Mouse (Mus musculus) neutrophil, adult 5-6 weeks (primary cell): ENCODE results near the gene Rassf8. TPM values are rescaled to one million over a fixed set of nuclear protein-coding genes. Genes with fewer than 3 reads are reported as not detected.

Experiments
- ATAC-seq: fragments of 151-379, 151-347 bp; 2 replicates; pipeline ENCODE4 v1.8.0; 2017; ENCODE audit warnings: mild to moderate bottlenecking, moderate TSS enrichment; ENCODE audit not compliant: insufficient number of reproducible peaks, poor library complexity, low FRiP score, severe bottlenecking; ENCODE audit errors: extremely low read depth
- total RNA-seq: library from RNA; stranded (forward); fragments of 200-1000 nt; gene quantifications from 2 replicates; pipeline ENCODE4 v1.2.3, GENCODE M21; 2017

Gene Rassf8
- total RNA-seq, 1 experiment from 2014 or later, result 1.9 TPM

GRCm38 (mm10) chr6:145746921-145747670 lies 548 bp downstream of the Rassf8 start:
- no peak for ATAC-seq

DNA sequence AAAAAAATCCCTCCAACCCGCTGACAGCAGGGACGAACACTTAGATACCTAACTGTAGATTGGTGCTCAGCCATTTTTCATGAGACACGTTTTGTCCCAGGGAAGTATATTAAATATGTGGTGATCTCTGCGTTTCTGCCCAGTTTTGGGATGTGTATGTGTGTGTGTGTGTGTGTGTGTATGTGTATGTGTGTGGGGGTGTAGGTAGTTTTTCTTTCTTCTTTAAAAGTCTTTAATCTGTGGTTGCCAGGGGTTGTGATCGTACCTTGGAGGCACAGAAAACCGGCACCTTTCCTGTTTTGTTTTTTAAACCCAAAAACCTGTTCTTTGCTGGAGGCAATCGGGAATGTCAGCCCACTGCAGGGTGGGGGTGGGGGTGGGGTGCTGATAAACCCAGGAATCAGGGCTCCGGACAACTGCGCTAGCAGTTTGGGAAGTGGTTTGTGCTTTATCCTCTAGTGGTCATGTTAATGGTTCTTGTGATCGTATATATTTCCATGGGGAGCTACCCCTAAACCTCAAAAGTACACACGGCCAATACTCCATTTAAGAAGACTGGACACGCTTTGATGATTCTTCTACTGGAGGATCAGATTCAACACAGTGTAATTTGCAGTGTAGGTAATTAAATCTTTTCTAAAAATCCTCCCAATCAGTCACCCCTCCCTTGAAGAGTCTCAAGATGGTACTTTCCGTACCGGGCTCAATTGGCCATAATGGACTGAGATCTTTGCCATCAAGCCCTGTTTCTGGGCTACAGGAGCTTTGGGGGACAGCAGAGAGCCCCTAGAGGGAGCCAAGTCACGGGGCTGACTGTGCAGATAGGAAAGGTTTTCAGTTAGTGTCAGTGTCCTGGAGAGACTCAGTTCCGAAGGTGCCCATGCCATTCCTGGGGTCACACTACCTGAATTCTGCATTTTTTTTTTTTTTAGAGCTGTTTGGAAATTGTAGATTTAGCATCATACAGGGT lies 1.4 kb downstream of the Rassf8 start:
- no peak for ATAC-seq

DNA sequence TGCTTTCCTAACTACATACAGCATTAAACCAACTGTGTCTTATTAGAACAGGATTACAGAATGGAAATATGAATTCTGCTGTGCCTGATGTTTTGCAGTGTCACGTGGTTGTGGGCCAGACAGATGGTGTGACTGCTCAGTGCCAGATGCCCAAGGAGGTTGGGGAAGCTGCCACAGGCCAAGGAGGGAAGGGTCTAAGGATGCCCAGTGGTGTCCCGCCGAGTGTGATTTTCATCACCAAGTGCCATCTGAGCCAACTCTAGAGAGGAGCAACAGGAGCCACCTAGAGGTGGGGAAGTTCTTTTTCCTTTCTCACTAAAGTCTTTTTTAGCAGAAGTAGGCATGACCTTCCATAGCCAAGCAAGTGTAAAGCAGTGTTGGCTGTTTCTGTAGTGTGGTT lies 3.8 kb downstream of the Rassf8 start:
- no peak for ATAC-seq

- ATAC-seq, result no peak
These were observed 6.7 kb downstream of the Rassf8 start for GRCm38 (mm10) chr6:145753296-145753695.

- no peak for ATAC-seq
These were observed 7.9 kb downstream of the Rassf8 start for GRCm38 (mm10) chr6:145754416-145754815.

- ATAC-seq, result no peak
These were observed 9.5 kb downstream of the Rassf8 start for GRCm38 (mm10) chr6:145755942-145756639.

- ATAC-seq, result no peak
These were observed 10.1 kb downstream of the Rassf8 start for GRCm38 (mm10) chr6:145756640-145757005.

DNA sequence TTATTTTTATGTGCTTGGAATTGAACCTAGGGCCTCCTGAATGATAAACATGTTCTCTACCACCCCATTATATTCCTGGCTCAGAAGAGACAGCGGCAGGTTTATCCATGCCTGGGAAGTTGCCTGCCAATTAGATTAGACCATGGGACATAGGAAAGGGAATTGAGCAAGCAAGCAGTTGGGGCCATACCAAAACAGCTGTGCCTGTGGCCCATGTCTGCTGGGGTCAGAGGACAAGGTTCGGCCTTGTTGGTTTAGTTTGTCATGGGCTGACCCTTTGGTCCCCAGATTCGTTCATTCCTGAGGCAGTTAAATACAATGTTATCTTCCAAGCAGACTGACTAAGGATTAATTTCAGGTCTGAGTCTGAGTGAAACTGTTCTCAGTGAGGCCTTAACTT lies 10.8 kb downstream of the Rassf8 start:
- ATAC-seq, result no peak

- no peak for ATAC-seq
These were observed 12.1 kb downstream of the Rassf8 start for GRCm38 (mm10) chr6:145758685-145759084.

DNA sequence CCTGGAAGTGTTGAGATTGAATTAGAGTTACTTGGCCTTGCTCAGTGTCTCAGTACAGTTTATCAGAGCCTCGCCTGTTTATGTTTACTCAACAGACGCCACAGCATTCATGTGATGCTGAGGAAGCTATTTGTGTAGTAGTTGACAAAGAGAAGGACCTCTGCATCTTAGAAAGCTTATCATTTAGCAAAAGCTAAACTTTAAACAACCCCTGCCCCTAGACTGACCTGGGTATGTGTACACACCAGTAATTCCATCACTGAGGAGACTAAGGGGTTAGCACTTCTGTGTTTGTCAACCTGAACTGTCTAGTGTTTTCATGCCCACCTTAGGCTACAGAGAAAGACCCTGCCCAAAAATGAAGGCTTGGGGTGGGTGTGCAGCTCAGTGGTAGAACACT lies 12.9 kb downstream of the Rassf8 start:
- ATAC-seq, result no peak

GRCm38 (mm10) chr6:145760246-145761016 lies 13.9 kb downstream of the Rassf8 start:
- ATAC-seq, result no peak

DNA sequence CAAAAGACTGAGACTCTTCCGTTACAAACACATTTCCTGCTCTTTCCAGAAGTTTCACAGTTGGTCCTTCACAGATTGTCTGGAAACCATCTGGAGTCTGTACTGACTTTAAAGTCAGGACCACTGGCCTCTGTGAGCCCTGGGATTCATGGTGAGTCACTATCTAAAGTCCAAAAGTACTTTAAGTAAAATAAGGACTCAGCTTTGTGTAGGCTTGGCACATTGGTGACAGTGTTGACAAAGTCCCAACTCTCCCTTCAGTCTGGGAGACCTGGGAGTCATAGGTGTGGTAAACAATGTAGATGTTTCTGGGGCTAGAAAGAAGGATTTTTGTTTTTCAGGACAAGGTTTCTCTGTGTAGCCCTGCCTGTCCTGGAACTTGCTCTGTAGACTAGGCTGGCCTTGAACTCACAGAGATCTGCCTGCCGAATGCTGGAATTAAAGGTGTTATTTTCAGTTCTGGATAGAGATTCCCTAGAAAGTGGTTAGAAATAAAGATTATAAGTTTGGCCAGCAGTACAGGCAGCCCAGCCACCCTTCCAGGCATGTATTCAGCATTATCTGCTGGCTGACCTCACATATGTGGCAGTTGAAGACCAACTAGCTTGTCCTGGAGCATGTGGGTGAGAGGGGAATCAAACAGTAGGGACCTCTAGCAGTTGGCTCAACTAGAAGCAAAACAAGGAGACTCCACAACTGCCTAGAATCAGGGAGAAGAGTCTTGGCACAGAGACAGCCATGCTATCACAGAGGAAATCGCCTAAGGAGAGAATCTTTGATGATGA lies 14.8 kb downstream of the Rassf8 start:
- ATAC-seq, result no peak

DNA sequence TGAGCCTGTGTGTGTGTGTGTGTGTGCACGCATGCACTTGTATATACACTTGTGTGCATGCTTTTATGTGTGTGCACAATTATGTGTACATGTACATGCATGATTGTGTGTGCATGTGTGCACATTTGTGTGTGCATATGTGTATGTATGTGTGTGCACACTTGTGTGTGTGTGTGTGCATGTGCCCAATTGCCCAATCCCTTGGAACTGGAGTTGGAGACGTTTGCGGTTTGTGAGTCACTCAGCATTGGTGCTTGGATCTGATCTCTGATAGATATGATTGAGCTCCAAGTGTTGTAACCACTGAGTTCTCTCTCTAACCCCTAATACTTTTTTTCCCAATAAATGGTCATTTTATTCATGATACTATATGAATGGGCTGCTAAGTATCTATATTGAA lies 15.5 kb downstream of the Rassf8 start:
- no peak for ATAC-seq

DNA sequence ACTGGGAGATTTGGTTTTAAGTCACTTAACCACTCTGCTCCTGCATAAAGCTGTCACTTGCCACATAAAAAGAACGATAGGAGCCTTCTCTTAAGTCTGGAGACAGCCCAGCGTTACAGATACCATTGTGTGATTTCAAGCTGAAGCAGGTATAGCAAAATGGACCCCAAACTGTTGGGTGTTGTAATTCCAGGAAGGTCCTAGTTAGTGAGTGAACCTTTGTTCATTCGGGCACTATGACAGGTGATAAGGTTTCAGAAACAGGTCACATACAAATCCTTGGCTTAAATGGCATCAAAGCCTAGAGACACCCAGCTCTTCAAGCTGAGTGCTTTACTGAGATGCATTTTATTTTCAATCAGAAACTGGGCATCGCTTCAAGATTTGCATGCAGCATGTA lies 16.5 kb downstream of the Rassf8 start:
- ATAC-seq, result no peak

- ATAC-seq, result no peak
These were observed 18.5 kb downstream of the Rassf8 start for GRCm38 (mm10) chr6:145765011-145765410.

DNA sequence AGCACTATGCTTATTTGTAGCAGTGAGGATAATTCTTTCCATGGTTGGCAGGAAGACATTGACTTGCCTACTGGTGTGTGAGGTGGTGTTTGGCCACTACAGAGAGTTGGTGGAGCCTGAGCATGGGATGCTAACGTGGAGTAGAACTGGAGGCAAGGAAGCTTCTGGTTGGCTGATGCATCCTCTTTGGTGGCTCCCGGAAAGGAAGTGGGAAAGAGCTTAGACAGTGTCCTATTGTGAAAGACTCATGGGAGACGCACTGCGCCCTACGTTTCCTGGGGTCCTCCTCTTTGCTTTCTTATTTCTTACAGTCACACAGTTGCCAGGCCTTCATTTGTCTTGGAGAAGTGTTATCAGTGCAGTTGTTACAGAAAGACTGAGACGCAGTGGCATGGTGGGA lies 20.4 kb downstream of the Rassf8 start:
- no peak for ATAC-seq

GRCm38 (mm10) chr6:145767637-145768036 lies 21.1 kb downstream of the Rassf8 start:
- no peak for ATAC-seq

DNA sequence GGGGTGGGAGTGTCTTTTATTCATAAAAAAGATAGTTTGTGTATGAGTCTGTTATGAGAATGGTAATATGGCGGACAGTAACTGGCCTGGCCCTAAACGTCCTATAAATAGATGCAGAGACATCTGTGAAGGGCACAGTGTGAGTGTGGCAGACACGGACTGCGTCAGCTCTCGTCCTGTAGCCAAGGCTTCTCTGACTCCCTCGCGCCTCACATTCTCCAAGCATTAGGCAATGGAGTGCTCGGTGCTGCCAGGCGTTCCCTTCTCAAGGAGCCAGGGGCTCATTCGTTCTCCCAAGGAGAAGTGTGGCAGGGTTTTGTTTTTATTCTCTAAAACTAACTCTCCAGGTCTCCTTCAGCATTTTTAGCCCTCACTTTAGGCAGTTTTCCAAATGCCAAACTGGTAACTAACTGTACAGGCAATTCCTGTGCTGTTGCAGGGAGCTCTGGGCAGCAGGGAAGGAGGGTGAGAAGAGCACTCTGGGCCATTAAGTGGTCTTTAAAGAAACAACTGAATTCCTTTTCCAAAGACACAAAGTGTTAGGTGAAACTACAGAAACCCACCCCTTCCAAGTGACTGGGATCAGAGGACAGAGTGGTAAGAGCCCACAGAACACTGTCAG lies 22.2 kb downstream of the Rassf8 start:
- ATAC-seq, result no peak
